Mouse (Mus musculus): ENCODE results near the gene Asb3.
"Not testable (repeated sequence)": the region's sequence is repeated elsewhere in the genome, so short reads cannot be mapped to it uniquely, and the experiment has no call there.

Asb3 gene

GRCm38 (mm10) chr11:31001169-31001908, 116.1 kb downstream of the Asb3 start:
- no peak for DNase-seq

- not testable (repeated sequence) for DNase-seq
These were observed 124.5 kb downstream of the Asb3 start for GRCm38 (mm10) chr11:31009668-31010067.

GRCm38 (mm10) chr11:31017466-31017865, 132.2 kb downstream of the Asb3 start:
- DNase-seq, result not testable (repeated sequence)

- DNase-seq, result no peak
These were observed 149.7 kb downstream of the Asb3 start for GRCm38 (mm10) chr11:31034958-31035357.

- DNase-seq, result no peak
These were observed 204.8 kb downstream of the Asb3 start for GRCm38 (mm10) chr11:31089973-31090372.

- no peak for DNase-seq
These were observed 205.3 kb downstream of the Asb3 start for GRCm38 (mm10) chr11:31090478-31090978.

- DNase-seq, result not testable (repeated sequence)
These were observed 214.3 kb downstream of the Asb3 start for GRCm38 (mm10) chr11:31099519-31099918.

- no peak for DNase-seq
These were observed 217.0 kb downstream of the Asb3 start for GRCm38 (mm10) chr11:31102188-31102587.

GRCm38 (mm10) chr11:31105364-31105763, 220.1 kb downstream of the Asb3 start:
- DNase-seq, result no peak

- DNase-seq, result not testable (repeated sequence)
These were observed 241.7 kb downstream of the Asb3 start for GRCm38 (mm10) chr11:31126964-31127363.

- not testable (repeated sequence) for DNase-seq
These were observed 248.5 kb downstream of the Asb3 start for GRCm38 (mm10) chr11:31133726-31134125.

- not testable (repeated sequence) for DNase-seq
These were observed 249.6 kb downstream of the Asb3 start for GRCm38 (mm10) chr11:31134824-31135223.

- DNase-seq, result not testable (repeated sequence)
These were observed 253.2 kb downstream of the Asb3 start for GRCm38 (mm10) chr11:31138394-31138793.

Measured in embryo, embryonic 11 days (tissue).